Mouse (Mus musculus): ENCODE measurements at regions not wholly inside any gene's neighbourhood (a gene's known extent, or its start where the extent isn't known, plus 50 kb on each side); places are given as distances from the start of the nearest gene placed in this dataset.

DNA sequence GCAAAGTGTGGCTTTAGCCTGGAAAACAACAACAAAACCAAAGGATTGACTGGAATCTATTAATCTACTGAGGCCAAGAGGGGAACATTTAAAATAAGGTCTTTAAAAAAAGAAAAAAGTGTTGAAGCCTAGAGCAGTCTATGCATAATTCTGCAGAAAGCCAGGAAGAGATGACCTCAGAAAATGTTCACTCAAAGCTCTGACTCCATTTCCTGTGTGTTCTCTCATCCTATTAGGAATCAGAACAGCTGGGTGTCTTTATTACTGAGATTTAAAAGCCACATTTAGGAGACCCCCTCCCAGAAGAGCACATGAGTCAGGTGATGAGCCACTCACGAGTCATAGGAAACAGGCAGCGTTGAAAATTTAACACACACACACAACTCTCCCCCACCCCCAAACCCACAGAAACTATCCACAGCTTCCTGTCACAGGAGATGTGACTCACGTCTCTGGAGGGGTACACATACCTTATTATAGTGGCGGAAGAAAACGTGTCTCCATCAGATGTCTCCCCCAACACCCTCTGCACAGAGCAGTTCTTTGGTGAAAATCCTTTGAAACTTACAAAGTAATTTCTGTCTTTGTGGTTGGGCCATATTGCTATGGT lies 140.2 kb upstream of the Hmga2 start:
- DNase-seq (ENCODE audit: low spot score), result no peak

DNA sequence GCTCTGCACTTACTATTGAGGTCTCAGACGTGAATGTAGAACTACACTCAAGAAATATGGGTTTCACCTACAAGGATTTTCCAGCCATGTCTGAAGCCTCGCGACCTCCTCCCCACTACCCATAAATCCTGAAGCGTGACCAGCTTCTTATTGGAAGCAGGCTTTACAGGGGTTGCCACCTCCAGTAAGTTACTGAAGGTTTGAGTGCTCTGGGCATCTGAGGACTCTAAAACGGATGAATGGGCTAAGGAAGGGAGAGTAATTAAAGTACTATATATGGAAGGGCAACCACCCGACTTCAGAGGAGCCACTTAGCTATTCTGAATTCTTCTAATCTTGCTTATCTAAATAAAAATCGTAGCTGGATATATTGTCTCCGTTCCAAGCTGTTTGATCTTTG lies 136.1 kb upstream of the Hmga2 start:
- DNase-seq (ENCODE audit: low spot score), result no peak

DNA sequence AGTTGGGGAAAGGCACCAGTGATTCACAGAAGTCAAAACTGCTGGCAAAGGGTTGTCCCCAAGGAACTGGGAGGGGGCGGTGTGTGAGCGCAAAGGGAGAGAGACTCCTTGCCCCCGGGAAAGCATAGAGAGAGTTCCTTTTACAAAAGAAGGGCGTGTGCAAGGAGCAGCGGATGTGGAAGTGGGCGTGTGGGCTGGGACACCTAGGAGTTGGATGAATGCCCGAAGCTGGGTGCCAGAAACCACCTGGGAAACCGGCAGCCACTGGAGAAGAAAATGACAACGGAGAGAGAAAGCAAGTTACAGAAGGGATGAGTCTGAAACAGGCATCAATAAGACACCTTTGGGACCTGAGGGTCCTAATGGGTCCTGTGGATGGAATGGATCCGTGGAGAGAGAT lies 133.8 kb upstream of the Hmga2 start:
- no peak for DNase-seq (ENCODE audit: low spot score)

DNA sequence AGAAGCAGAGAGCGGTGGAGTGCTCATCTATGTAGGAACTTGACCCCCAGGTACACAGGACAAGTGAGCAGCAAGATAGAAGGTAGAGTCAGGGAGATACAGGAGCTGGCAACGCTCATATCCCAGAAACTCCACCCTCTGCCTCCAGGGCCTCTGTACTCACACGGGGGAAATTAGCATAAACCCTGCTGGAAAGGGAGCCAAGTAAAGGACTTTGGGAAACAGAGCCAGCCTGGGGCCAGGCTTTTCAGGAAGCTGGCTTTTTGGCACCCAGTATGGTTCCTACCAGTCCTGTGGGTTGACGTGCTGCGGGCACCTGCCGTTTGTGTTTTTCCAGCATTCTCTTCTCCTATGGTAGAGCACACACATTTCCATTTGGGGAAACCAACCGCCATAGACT lies 128.2 kb upstream of the Hmga2 start:
- no peak for DNase-seq (ENCODE audit: low spot score)

DNA sequence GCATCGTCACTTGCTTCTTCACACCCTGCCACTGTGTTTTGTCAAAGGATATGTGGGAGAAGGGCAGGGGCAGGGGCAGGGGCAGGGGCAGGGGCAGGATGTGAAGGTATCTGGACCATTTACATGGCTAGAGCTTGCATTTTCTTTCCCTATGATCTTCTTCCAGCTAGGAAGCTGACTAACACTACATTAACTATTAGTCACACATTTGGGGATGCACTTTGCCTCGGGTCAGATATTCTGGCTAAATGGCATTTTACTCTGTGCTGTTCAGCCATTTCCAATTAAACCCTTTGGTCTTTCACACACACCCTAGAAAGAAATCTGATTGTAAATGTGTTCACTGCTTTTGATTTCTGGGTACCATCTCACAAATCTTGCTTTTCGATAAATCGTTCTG lies 126.9 kb upstream of the Hmga2 start:
- no peak for DNase-seq (ENCODE audit: low spot score)

DNA sequence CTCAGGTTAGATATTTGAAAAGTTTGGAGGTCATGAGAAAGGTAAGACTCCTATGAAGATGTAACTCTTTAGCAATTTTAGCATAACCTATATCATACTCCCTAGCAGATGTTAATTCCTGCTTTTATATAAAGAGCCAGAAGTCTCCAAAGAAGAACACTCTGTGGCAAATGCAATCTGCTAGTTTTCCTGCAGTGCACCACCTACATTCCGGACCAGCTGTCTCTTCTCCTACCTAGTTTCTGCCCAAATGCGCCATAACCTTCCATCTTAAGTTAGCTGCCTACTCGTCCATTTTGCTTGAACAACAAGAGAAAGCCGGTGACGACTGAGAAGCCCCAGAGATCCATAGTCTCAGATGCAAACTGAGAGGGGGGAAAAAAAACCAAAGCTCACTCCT lies 124.5 kb upstream of the Hmga2 start:
- no peak for DNase-seq (ENCODE audit: low spot score)

DNA sequence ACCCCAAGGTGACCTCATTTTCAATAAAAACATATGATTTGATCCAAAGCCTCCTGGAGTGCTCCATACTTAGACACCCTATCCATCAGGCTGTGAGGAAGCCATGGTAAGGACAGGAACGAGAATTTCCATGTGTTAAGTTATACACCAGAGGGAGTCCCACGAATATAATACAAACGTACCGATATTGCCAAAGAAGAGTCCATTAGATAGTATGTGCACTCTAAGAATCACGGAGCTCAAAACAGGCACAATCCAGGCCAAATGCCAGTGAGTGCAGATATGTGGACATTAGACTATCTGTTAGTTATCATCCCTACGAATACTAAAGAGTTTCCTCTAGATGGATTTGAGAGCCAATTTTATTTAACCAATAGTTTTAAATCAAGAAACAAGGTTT lies 123.3 kb upstream of the Hmga2 start:
- DNase-seq (ENCODE audit: low spot score), result no peak

DNA sequence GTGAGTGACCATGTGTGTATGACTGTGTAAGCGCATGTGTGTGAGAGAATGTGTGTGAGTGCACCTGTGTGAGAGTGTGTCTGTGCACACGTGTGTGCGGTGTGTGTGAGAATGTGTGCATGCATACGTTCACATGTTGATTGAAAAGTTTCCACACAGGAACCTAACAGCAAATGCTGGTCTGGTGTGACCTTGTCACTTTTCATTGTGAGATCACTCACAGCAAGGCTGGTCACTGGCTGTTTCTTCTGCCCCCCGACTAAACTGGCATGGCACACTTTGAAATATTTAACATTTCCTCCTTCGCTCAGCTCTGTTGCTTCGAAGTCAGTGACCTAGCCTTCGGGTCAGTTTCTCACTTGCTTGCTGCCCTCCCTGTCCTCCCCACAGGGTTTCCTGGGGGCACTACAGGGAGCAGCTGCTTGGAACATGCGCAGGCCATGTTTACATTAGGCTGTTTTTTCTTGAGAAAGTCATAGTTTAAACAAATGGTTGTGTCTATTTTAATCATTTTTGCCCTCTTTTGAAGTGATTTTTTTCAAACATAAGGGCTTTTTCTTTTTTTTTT lies 121.1 kb upstream of the Hmga2 start:
- DNase-seq (ENCODE audit: low spot score), result no peak

DNA sequence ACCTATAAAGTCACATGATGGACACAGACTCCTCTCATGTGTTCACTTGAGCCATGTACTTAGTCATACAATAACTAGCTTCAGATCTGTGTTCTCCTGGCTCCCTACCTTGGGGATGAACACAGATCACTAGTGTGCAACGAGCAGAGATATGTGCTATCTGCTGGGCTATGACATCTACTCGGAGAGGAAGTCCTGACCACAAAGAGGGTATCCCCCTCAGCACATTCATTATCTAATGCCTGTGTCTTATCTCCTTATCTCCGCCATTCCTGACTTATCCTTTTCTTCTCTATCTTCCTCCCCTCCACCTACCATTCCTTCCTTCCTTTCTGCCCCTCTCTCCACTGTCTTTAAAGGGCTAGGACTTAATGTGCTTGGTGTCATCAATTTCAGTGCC lies 118.9 kb upstream of the Hmga2 start:
- DNase-seq (ENCODE audit: low spot score), result no peak

DNA sequence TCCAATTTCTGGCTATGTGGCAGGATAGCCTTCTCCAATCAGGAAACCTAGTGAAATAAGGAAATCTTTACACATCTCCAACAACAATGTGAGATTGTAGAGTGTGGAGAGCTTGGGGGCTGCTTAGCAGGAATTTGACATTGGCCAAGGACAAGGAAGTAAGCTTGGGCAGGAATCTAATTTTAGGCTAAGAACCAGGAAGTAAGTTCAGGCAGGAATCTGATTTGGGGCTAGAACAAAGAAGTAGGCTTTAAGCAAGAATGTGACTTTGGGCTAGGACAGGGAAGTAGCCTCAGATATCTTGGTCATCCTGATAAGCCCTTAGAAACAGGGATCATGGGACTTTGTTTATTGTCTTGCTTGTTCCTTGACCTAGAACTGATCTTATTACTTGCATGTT lies 117.6 kb upstream of the Hmga2 start:
- no peak for DNase-seq (ENCODE audit: low spot score)

DNA sequence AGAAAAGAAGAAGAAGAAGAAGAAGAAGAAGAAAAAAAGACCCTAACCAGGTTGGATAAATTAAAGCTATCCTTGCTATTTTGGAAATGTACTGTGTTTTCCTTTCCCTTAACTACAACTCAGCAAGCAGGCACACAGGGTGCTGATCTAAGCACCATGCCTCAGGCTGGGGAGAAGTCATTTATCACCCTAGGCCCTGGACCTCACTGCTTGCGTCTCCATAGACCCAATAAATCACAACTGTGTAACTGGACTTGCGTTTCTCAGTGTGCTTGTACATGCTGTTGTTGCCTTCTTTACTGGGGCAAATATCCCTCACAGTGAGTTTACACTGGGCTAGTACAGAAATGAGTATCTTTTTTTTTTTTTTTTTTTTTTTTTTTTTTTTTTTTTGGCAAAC lies 113.4 kb upstream of the Hmga2 start:
- DNase-seq (ENCODE audit: low spot score), result no peak

DNA sequence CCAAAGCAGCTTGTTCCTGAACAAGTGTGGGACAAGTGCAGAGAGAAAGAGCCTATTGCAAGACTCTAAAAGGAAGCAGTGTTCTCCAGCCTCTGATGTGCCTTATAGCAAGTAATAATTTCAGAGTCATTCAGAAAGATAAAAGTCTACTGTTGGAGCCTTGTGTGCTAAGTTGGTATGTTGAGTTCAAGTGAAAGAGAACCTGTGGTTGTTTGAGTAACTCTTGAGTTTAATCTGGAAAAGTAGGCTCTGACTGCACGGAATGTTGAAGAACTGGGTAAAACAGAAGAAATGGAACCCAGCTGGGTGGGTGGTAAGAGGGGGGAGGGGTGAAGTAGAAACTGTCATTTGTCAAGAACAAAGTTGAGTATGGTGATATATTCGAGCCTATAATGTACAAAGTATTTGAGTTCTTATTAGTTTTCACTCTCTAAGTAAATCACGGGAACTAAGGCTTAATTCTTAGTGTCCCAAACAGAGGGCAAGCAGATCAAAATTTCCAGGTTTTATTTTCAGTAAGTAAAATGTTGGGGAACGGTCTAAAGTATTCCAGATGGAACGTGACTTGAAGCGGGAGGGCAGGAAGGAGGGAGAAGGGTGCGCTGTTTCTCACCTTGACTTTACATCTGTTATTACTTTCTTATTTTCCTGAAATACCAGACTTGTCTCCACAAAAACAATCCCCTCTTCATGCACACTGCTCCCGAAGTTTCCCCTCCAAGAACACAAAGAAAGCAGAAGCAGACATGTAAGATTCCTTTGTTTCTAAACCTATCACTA lies 111.8 kb upstream of the Hmga2 start:
- DNase-seq (ENCODE audit: low spot score), result no peak

DNA sequence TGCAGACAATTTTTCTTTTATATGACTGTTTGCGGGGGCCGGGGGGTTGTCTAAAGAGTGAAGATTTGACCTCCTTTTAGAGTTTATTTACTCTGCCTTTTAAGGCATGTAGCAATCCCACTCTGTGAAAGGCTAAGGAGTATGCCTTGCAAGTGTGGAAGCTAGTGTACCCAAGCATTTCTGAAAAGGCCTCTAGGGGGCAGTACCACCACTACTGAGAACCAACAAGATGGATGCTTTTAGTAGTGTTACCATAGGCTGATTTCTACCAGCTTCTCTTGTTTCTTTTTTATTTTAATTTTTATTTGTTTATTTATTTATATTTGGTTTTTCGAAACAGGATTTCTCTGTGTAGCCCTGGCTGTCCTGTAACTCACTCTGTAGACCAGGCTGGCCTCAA lies 110.9 kb upstream of the Hmga2 start:
- DNase-seq (ENCODE audit: low spot score), result no peak

DNA sequence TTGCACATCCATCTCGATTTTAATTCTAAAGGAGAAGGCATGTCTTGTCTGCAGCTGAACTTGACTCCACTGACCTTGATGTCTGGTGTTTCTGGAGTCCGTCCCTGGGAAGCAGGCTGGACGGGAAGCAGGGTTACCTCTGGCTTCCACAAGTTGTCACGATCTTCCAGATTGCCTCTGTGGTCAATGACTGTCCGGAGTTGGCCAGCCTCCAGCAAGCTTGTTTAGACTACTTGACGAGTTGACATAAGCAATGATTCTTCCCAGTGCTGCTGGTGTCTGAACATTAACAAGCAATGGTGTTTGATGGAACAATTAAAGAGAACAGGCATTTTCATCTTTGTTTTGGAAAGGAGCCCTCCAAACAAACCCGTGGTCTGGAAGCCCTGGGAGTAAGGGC lies 106.2 kb upstream of the Hmga2 start:
- DNase-seq (ENCODE audit: low spot score), result no peak

DNA sequence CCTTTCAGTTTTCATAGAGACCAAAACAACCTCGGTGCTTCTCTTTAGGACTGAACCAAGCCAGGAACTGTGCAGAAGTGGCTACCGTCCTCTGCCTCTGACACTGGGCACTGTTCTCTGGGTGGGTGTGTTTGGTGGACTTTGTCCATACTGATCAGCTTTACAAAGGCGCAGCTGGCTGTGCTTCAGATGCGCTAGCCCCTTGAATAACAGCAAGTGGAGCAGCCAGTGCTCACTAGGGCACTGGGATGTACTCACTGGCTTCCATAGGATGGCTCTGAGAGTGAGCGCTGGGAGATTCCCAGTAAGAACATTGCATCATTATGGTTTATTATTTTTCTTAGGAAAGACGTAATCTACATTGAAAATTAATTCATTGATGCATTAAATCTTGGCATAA lies 105.3 kb upstream of the Hmga2 start:
- DNase-seq (ENCODE audit: low spot score), result no peak

DNA sequence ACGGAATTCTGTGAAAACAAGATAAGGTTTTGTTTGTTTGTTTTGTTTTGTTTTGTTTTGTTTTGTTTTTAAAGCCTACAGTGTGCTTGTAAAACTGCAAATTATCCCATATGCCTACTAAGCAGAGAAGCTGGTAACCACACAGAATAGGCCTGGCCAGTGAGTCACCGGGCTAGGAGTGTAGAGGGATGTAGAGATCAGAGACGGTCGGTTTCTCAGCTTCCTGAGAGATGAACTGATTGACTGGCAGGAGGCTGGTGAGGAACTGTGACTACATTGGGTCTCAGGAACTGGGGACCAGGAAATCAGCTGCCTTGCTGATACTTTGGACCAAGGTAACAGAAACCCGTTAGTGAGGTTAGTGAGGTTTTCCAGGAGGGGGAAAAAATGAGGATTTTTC lies 100.6 kb upstream of the Hmga2 start:
- DNase-seq (ENCODE audit: low spot score), result no peak

DNA sequence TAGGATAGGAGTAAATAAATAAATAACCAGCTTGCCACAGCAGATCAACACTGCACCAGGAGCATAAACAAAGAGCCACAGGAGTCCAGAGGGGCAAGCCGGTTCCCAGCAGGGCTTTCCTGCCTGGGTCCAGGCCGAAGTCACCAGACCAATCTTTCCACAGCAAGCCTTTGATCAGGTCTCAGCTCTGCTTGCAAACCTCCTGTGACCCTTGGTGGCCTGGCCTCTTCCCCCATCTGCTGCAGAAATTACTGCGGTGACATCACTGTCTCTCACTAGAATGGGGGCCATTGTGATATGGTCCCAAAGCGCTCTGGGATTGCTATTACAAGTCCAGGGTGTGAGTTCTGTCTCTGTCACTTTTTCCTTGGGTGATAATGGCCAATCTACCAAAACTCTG lies 99.9 kb upstream of the Hmga2 start:
- no peak for DNase-seq (ENCODE audit: low spot score)

DNA sequence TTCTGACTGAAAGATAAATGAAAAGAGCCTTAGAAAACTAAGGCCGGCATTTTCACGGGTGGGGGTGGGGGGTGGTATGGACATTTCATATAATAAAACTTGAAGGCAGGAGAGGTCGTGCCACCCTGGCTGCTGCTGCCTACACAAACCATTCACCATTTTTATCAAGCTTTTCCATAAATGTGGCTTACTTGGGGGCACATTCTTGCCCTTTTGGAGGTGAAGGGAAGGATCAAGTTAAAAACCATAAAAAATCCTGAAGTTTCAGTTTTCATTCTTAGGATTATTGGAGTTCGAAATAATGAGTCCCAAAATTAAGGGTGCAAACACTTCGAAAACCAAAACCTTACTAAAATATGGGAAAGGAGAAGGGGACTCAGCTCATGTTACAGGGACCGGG lies 95.1 kb upstream of the Hmga2 start:
- no peak for DNase-seq (ENCODE audit: low spot score)

DNA sequence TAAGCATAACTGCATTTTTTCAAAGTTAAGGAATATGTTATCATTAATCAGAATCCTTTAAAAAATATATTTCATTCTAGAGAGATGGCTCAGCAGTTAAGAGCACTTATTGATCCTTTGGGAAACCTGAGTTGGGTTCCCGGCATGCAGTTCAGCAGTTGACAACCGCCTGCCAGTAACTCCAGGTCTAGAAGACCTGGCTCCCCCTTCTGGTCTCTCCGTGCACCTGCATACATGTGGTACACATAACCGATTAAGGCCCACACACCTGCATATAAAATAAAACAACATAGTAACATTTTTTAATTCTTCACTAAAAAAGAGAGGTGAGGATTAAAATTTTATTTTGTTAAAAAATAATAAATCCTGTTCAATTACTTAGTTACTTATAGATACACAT lies 89.7 kb upstream of the Hmga2 start:
- no peak for DNase-seq (ENCODE audit: low spot score)

DNA sequence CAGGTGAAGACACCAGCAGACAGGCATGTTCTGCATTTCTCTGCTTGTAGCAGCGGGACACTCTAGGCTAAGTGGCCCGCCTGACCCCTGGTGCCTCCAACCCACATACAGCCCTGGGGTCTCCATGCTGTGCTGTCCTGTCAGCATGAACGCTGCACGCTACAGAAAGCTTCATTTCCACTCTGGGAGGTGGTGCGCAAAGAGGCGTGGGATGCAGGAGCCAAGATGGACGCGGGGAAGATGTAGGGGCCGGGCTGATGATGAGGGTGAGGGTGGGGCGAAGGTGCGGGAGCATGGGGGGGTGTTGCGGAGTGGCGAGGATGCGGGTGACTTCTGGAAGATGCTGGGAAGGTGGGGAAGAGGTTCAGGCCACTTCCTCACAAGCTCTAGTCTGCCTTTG lies 88.6 kb upstream of the Hmga2 start:
- DNase-seq (ENCODE audit: low spot score), result no peak

DNA sequence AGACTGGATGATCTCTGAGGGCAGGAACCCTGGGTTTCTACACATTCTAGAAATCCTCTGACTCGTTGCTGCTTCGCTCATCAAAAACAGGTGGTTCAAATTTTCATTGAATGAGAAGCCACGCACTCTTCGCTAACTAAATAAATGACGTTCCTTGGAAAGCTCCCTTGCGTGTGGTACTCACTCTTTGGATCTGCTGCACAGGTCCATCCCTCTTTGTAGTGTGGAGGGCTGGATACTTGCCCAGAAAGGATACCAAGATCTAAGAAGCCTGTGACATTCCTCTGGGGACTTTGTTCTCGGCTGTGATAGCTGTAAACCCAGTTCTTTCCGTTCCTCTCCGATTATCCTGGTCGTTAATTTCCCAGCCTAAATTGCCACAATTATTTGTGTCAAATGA lies 87.7 kb upstream of the Hmga2 start:
- DNase-seq (ENCODE audit: low spot score), result no peak

DNA sequence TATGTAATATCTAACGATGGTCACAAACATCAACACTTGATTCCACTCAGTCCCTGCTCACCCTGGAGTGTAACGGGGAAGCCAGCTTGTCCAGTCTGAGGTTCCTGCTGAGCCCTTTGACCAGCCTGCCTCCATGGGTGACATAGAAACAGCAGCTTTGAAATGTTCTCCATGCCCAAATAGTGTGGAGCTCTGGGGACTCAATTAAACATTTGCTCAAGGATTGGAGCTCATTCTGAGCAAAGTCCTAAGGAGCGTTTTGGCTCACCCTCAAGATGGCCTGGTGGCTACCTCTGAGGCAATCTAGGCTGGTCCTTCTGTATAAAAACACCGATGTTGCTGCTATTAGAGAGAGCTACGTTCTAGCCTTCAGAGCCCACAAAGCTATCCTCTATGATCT lies 85.6 kb upstream of the Hmga2 start:
- no peak for DNase-seq (ENCODE audit: low spot score)

DNA sequence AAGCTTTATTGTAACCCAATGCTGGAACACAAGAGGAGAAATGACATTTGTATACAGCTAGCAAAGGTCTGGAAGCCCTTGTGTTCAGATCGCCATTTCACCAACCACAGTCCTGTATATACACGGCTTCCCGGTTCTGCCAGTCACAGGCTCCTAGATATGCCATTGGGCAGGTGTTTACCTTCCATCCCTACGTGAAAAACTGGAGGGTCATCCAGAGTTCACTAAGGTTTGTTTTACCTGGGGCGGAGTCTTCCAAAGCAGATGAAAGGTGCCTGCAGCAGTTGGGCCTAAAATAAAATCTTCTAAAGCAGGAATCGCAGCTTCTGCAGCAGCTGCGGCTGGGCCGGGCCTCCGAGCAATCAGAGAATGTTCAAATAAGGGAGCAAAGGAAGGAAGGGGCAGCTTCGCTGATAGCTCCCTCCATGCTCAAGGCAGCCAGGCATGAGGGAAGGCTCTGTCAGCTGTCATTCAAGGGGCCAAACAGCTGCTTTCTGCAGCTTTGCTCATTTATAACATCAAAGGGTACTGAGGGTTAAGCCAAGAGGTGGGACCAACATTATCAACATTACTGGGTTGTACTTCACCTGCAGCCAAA lies 81.7 kb upstream of the Hmga2 start:
- no peak for DNase-seq (ENCODE audit: low spot score)

DNA sequence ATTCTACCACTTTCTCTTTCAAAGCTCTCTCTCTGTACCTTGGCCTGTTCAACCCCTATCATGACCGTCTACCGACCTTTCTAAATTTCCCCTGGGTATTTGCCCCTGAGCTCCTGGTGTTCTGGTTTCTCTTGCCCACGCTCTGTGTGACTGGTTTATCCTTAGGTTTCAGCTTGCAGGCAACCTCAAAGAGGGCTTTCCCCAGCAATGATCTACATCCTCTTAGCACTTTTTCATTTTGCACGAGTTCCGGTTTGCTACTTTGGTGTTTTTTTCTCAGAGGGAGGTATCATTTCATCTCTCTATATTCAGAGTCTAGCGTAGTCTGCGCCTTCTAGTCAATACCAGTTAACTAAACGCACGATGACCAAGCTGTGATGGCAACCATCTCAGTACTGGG lies 79.8 kb upstream of the Hmga2 start:
- no peak for DNase-seq (ENCODE audit: low spot score)
